Mouse (Mus musculus) adrenal gland, adult (tissue): Measurements from ENCODE around the gene Smurf2.

ENCODE experiments used
- DNase-seq, 2 experiments: peaks; one replicate each; pipeline ENCODE4 v3.0.0; 2022 to 2023; ENCODE audit warnings: low spot score in 1 of 2; ENCODE audit not compliant: inconsistent age in 2 of 2

Smurf2 gene

DNA sequence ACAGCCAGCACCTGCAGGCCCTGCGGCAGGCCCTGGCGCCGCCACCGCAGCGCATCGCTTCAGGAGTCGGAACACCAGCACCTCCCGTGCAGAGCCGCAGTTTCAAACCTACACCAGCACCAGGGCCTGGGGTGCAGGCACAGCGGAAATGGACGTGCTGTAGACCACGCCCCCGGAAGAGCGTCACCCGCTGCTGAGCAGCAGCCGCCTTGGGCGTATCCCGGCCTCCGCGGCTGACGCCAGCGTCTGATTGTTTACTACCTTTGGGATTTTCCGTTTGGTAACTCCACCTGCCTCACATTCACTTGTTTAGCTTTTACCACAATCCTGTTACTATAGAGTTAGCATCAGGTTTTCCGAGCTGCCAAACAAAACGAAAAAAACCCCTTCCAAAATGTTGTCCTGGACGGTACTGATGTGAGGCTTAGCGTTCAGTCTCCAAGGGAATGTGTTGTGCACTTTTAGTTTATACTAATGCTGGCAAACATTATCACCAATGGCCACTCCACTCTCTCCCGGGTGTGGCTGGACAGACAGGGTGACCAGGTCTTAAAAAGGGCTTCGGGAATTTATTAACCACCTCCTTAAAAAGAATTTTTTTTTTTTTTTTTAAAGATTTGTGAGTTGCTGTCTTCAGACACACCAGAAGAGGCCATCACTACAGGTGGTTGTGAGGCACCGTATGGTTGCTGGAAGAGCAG is 141.0 kb downstream of the Smurf2 start, which contains the start of gene Polg2:
Gene Polg2, minus strand, starts transcription at position 150 of the 701 bp plus-strand sequence.
- DNase-seq: peak; percentile 95 to 98

GRCm38 (mm10) chr11:106778589-106779387 is 141.7 kb downstream of the Smurf2 start:
- no peak for DNase-seq

GRCm38 (mm10) chr11:106778132-106778531 is 142.4 kb downstream of the Smurf2 start:
- no peak for DNase-seq

GRCm38 (mm10) chr11:106777395-106777794 is 143.1 kb downstream of the Smurf2 start:
- DNase-seq: no peak

DNA sequence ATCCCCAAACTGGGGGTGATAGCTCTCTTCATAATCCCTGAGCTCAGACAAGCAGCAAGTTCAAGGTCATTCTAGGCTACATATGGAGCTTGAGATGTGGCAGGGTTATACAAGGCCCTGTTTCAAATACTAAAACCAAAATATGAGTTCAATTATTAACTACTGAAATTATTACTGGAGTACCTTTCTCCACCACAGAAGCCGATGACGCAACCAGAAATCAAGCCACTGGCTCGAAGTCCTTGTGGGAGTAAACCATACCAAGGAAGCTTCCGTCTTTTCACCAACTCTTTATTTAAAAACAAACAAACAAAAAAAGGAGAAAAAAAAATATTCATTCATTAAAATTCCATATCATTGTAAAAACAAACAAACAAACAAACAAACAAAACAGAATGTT is 143.6 kb downstream of the Smurf2 start:
- DNase-seq: no peak

DNA sequence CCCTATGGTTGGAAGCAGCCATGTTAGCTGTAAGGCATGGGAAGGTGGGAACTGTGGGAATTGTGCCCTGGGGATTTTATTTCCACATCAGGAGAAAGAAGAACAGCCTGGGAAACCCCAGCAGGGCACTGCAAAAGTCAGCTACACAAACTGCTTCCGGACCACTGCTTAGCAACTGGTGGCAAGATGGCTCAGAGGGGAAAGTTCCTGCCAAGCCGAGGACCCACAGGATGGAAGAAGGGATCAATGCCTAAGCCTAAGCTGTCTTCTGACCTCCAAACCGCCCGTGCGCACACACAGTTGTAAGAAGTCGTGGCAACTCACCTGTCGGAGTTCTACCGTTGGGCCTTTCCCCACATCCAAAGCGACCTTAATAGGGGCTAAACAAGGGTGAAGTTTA is 147.5 kb downstream of the Smurf2 start:
- DNase-seq: no peak

DNA sequence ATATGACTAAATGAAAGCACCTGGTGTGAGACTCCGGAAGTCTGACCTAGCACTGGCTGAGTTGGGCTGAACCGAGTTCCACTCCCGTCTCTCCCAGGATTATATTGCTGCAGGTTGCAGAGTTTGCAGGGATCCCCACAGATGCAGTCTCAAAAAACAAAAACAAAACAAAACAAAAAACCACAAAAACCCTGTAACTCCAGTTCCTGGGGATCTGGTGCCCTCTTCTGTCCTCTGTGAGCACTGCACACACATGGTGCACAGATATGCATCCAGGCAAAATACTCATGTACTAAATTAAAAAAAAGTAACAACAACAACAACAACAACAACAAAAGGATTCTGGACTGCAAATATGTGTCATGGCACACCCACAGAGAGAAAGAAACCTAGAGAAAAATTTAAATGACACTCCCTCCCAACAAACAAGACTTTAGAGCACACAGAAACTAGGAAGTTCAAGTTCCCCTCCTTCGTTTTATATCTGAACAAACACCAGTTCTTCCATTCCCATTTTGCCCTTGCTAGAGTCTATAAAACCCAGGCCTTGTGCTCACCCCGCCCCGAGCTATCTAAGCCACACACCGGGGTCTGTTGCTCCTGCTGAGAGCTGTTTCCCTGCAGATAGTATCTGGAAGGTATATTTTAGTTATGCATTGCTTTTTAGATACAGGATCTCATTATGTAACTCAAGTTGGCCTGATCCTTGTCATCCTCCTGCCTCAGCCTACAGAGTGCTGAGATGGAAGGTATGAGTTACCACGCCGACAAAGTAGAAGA is 150.1 kb downstream of the Smurf2 start:
- DNase-seq: no peak
